Mouse (Mus musculus): ENCODE data around the gene Gas7. TPM values are rescaled to one million over a fixed set of nuclear protein-coding genes. Genes with fewer than 3 reads are reported as not detected.

Gene Gas7
- polyA plus RNA-seq, 1 experiment = 14.4 TPM

- Histone ChIP-seq H3K27ac (ENCODE audit: control insufficient read depth, insufficient read depth, low read depth, low read length) (no peak overlapping the region), H3K36me3 (ENCODE audit: control insufficient read depth, insufficient read depth, low read length) (no peaks in the 10 kb centered on the region), H3K27me3 (ENCODE audit: control insufficient read depth, insufficient read depth, low read length) (no peaks in the 10 kb centered on the region), H3K4me1 (ENCODE audit: control insufficient read depth, insufficient read depth, low read length) (no peaks in the 10 kb centered on the region), H3K4me3 (ENCODE audit: control insufficient read depth, low read depth, low read length) (no peak overlapping the region)
- TF ChIP-seq CTCF (IDR thresholded peaks at IDR 0.05; ENCODE audit: control insufficient read depth, insufficient read depth, insufficient replicate concordance, low read depth, low read length) (no peak), POLR2A (IDR thresholded peaks at IDR 0.05; ENCODE audit: control insufficient read depth, low read depth, low read length) (no peak)
These were observed 113.6 kb downstream of the Gas7 start for GRCm38 (mm10) chr11:67568815-67569214.

- no peak for TF ChIP-seq POLR2A (IDR thresholded peaks at IDR 0.05; ENCODE audit: control insufficient read depth, low read depth, low read length)
- TF ChIP-seq CTCF (IDR thresholded peaks at IDR 0.05; ENCODE audit: control insufficient read depth, insufficient read depth, insufficient replicate concordance, low read depth, low read length) = no peak
- no peaks in the 10 kb centered on the region for H3K4me1 ChIP-seq (ENCODE audit: control insufficient read depth, insufficient read depth, low read length)
- no peak overlapping the region for H3K4me3 ChIP-seq (ENCODE audit: control insufficient read depth, low read depth, low read length)
- H3K36me3 ChIP-seq (ENCODE audit: control insufficient read depth, insufficient read depth, low read length) = no peaks in the 10 kb centered on the region
- no peak overlapping the region for H3K27ac ChIP-seq (ENCODE audit: control insufficient read depth, insufficient read depth, low read depth, low read length)
- H3K27me3 ChIP-seq (ENCODE audit: control insufficient read depth, insufficient read depth, low read length) = no peaks in the 10 kb centered on the region
These were observed 115.7 kb downstream of the Gas7 start for GRCm38 (mm10) chr11:67570947-67571346.

DNA sequence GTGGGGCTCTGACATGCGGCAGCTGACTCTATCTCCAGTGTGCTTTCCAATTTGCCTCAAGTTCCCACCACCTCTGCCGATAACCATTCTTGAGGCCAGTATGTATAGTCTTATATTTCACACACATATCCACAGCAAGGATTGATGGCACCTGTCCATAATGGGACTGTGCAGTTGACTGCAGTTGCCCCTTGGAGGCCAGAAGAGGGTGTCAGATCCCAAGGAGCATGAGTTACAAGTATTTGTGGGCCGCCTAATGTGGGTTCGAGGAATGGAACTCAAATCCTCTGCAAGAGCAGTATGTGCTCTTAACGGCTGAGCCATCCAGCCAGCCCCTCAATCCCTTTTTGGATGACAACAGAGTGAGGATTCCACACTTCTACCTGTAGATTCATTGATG is 119.1 kb downstream of the Gas7 start:
- TF ChIP-seq POLR2A (IDR thresholded peaks at IDR 0.05; ENCODE audit: control insufficient read depth, low read depth, low read length) (no peak), CTCF (IDR thresholded peaks at IDR 0.05; ENCODE audit: control insufficient read depth, insufficient read depth, insufficient replicate concordance, low read depth, low read length) (peak; percentile 20; the same call in 1 of the 2 replicates)
- no peak overlapping the region for H3K27ac ChIP-seq (ENCODE audit: control insufficient read depth, insufficient read depth, low read depth, low read length)
- H3K36me3 ChIP-seq (ENCODE audit: control insufficient read depth, insufficient read depth, low read length) = no peaks in the 10 kb centered on the region
- H3K4me1 ChIP-seq (ENCODE audit: control insufficient read depth, insufficient read depth, low read length) = no peaks in the 10 kb centered on the region
- H3K27me3 ChIP-seq (ENCODE audit: control insufficient read depth, insufficient read depth, low read length) = no peaks in the 10 kb centered on the region
- H3K4me3 ChIP-seq (ENCODE audit: control insufficient read depth, low read depth, low read length) = no peak overlapping the region

DNA sequence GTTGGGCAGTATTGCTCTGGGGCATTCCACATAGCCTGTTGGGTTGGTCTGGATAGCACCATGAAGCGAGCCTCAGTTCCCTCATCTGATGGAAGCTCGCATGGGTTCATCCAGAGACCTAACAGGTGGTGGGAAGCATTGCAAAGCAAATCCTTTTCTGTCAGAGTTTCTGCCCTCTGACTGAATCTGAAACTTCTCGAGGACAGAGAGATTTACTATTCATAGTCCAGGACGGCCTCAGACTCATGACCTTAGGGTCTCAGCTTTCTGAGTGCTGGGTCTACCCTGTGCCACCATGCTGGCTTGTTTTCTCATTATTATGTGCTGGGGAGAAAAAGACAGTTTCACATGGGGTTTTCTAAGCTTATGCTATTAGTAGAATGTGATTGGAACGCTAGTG is 122.2 kb downstream of the Gas7 start:
- H3K4me1 ChIP-seq (ENCODE audit: control insufficient read depth, insufficient read depth, low read length) = no peaks in the 10 kb centered on the region
- TF ChIP-seq POLR2A (IDR thresholded peaks at IDR 0.05; ENCODE audit: control insufficient read depth, low read depth, low read length) (no peak), CTCF (IDR thresholded peaks at IDR 0.05; ENCODE audit: control insufficient read depth, insufficient read depth, insufficient replicate concordance, low read depth, low read length) (no peak)
- no peaks in the 10 kb centered on the region for H3K36me3 ChIP-seq (ENCODE audit: control insufficient read depth, insufficient read depth, low read length)
- H3K4me3 ChIP-seq (ENCODE audit: control insufficient read depth, low read depth, low read length) = no peak overlapping the region
- H3K27me3 ChIP-seq (ENCODE audit: control insufficient read depth, insufficient read depth, low read length) = no peaks in the 10 kb centered on the region
- H3K27ac ChIP-seq (ENCODE audit: control insufficient read depth, insufficient read depth, low read depth, low read length) = no peak overlapping the region

DNA sequence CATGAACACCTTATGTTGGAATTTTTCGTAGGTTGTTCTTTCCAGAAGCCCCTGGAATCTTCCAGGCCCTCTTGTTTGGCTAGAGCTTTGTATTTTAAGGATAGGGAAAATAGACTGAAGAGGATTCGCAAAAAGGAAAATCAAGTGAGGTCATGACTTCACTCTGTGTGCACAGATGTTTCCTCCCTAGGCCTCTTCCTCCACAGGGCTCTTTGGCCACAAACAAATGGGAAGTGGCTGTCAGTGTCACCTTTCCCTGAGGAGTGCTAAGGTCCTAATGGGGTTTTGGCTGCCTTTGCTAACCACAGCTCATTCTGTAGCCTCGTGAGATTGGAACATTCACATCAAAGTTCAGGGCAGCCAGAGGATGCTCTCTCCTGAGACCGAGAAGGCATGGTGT is 122.8 kb downstream of the Gas7 start:
- no peak overlapping the region for H3K4me3 ChIP-seq (ENCODE audit: control insufficient read depth, low read depth, low read length)
- no peaks in the 10 kb centered on the region for H3K36me3 ChIP-seq (ENCODE audit: control insufficient read depth, insufficient read depth, low read length)
- TF ChIP-seq POLR2A (IDR thresholded peaks at IDR 0.05; ENCODE audit: control insufficient read depth, low read depth, low read length) = no peak
- no peak for TF ChIP-seq CTCF (IDR thresholded peaks at IDR 0.05; ENCODE audit: control insufficient read depth, insufficient read depth, insufficient replicate concordance, low read depth, low read length)
- no peaks in the 10 kb centered on the region for H3K4me1 ChIP-seq (ENCODE audit: control insufficient read depth, insufficient read depth, low read length)
- H3K27ac ChIP-seq (ENCODE audit: control insufficient read depth, insufficient read depth, low read depth, low read length) = no peak overlapping the region
- H3K27me3 ChIP-seq (ENCODE audit: control insufficient read depth, insufficient read depth, low read length) = no peaks in the 10 kb centered on the region

DNA sequence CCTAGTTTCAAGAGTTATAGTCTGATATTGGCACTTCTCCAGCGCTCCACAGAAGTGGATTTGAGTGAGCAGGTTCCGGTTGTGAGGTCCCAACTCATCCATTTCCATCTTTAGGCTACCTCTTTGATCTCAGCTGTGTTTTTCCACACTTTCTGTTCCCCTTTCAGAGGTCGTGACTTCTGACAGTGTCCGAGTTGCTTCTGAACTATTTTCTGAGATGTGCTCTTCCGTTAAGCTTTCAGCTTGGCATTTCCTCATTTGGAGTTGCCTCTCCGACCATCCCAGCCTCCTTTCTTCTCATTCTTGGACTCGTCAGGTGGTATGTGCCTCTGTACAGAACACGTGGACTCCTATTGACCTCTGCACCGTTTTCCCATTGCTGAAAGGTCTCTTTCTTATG is 123.9 kb downstream of the Gas7 start:
- no peak overlapping the region for H3K4me3 ChIP-seq (ENCODE audit: control insufficient read depth, low read depth, low read length)
- H3K36me3 ChIP-seq (ENCODE audit: control insufficient read depth, insufficient read depth, low read length) = no peaks in the 10 kb centered on the region
- no peak overlapping the region for H3K27ac ChIP-seq (ENCODE audit: control insufficient read depth, insufficient read depth, low read depth, low read length)
- no peaks in the 10 kb centered on the region for H3K4me1 ChIP-seq (ENCODE audit: control insufficient read depth, insufficient read depth, low read length)
- TF ChIP-seq POLR2A (IDR thresholded peaks at IDR 0.05; ENCODE audit: control insufficient read depth, low read depth, low read length) (no peak), CTCF (IDR thresholded peaks at IDR 0.05; ENCODE audit: control insufficient read depth, insufficient read depth, insufficient replicate concordance, low read depth, low read length) (no peak)
- H3K27me3 ChIP-seq (ENCODE audit: control insufficient read depth, insufficient read depth, low read length) = no peaks in the 10 kb centered on the region

DNA sequence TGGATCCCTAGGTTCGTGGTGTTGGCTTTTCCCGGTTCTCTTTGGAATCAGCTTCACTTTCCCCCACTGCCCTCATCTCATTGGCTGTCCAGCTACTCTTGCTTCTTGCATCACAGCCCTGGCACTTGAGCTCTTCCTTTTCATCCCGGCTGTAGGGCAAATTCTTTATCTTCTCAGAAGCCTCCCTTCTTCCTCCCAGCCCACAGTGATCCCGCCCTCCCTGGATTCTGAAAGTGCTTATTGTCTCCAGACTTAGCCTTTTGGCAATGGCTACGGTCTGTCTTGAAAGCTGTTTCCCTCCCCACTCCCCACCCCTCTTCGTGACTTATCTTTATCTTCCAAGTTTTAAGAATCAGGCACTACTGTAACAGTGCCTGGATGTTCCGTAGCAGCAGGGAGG is 126.3 kb downstream of the Gas7 start:
- Histone ChIP-seq H3K36me3 (ENCODE audit: control insufficient read depth, insufficient read depth, low read length) (no peaks in the 10 kb centered on the region), H3K4me1 (ENCODE audit: control insufficient read depth, insufficient read depth, low read length) (no peaks in the 10 kb centered on the region), H3K4me3 (ENCODE audit: control insufficient read depth, low read depth, low read length) (no peak overlapping the region), H3K27me3 (ENCODE audit: control insufficient read depth, insufficient read depth, low read length) (no peaks in the 10 kb centered on the region), H3K27ac (ENCODE audit: control insufficient read depth, insufficient read depth, low read depth, low read length) (peak overlapping the region; percentile 35; the same call in 1 of the 2 replicates)
- TF ChIP-seq CTCF (IDR thresholded peaks at IDR 0.05; ENCODE audit: control insufficient read depth, insufficient read depth, insufficient replicate concordance, low read depth, low read length) = no peak
- TF ChIP-seq POLR2A (IDR thresholded peaks at IDR 0.05; ENCODE audit: control insufficient read depth, low read depth, low read length) = no peak

GRCm38 (mm10) chr11:67582570-67582969 is 127.3 kb downstream of the Gas7 start:
- no peak for TF ChIP-seq POLR2A (IDR thresholded peaks at IDR 0.05; ENCODE audit: control insufficient read depth, low read depth, low read length)
- TF ChIP-seq CTCF (IDR thresholded peaks at IDR 0.05; ENCODE audit: control insufficient read depth, insufficient read depth, insufficient replicate concordance, low read depth, low read length) = no peak
- H3K4me1 ChIP-seq (ENCODE audit: control insufficient read depth, insufficient read depth, low read length) = no peaks in the 10 kb centered on the region
- no peaks in the 10 kb centered on the region for H3K27me3 ChIP-seq (ENCODE audit: control insufficient read depth, insufficient read depth, low read length)
- H3K4me3 ChIP-seq (ENCODE audit: control insufficient read depth, low read depth, low read length) = no peak overlapping the region
- H3K27ac ChIP-seq (ENCODE audit: control insufficient read depth, insufficient read depth, low read depth, low read length) = no peak overlapping the region
- no peaks in the 10 kb centered on the region for H3K36me3 ChIP-seq (ENCODE audit: control insufficient read depth, insufficient read depth, low read length)
